9 mouse cellular contexts compared by ENCODE assay signal in genomic region chr7:68085338-68085737, GRCm38 (mm10).
DNase-seq lines count a peak whose midpoint lies in the region; ATAC-seq lines count a peak whose summit lies in the region.
"Had no signal": no experiment of that assay in that cellular context is flagged by ENCODE, and none has a peak within 500 bp of the region (broad histone marks: within the 10 kb centered on the region; RNA-seq: fewer than 3 reads in every experiment).

No protein-coding gene starts in this region.

- peaks cover 31% of the 10 kb centered on the region for H3K4me1 ChIP-seq in midbrain, embryonic 15.5 days

- no peaks in the 10 kb centered on the region for H3K27me3 ChIP-seq in midbrain, embryonic 15.5 days (replicated peaks)

- H3K9ac ChIP-seq in midbrain, embryonic 15.5 days, result 0 out of 2 replicates have a peak overlapping the region, but pooled peaks have one; percentile 13

- ATAC-seq in frontal cortex, adult (ENCODE audit: low TSS enrichment), result peak; percentile 28; the same call in 1 of the 2 replicates
- peak; percentile 74 for ATAC-seq in granulocyte monocyte progenitor cell, adult 5-6 weeks (replicated peaks; ENCODE audit: poor library complexity, severe bottlenecking)
- peak; percentile 83 for ATAC-seq in midbrain, embryonic 15.5 days (replicated peaks)

- no peak for DNase-seq in frontal cortex, postnatal 25 days (ENCODE audit: low spot score in 2 of 2)
- DNase-seq in embryo, embryonic 10 days (ENCODE audit: low spot score), result peak; percentile 84
- DNase-seq in hindlimb bud, embryonic 11.5 days (ENCODE audit: extremely low spot score, low read depth, low spot score), result peak; percentile 57
- peak; percentile 51 for DNase-seq in liver
- peak; percentile 44 for DNase-seq in thymus, postnatal 14 days

- no peak overlapping the region for H3K4me3 ChIP-seq in midbrain, embryonic 15.5 days

- WGBS in midbrain, embryonic 15.5 days, result 2% methylated on average over 12 of the region's 12 CpGs

- no peaks in the 10 kb centered on the region for H3K9me3 ChIP-seq in midbrain, embryonic 15.5 days

- peak overlapping the region; percentile 79 for H3K27ac ChIP-seq in midbrain, embryonic 15.5 days

- H3K4me2 ChIP-seq in midbrain, embryonic 15.5 days, result peak overlapping the region; percentile 23; the same call in 1 of the 2 replicates

- no peaks in the 10 kb centered on the region for H3K36me3 ChIP-seq in midbrain, embryonic 15.5 days (replicated peaks)
- H3K36me3 ChIP-seq: G1E had no signal

Comparison
In these comparisons a context has a peak if more than half of its experiments do, and no peak if none do; other contexts are left out.
1. ATAC-seq: peak in every context shown above with its lines; median percentile 83 in midbrain, embryonic 15.5 days; 74 in granulocyte monocyte progenitor cell, adult 5-6 weeks; 28 in frontal cortex, adult.
2. DNase-seq: peak in embryo, embryonic 10 days (single experiment), hindlimb bud, embryonic 11.5 days (single experiment), liver (single experiment) and thymus, postnatal 14 days (single experiment); none in frontal cortex, postnatal 25 days (0 of 2).